Mouse (Mus musculus) bone marrow macrophage, adult 2 months (primary cell): ENCODE results near the gene Uhrf2.

ENCODE experiments used
- CTCF ChIP-seq: IDR thresholded peaks from 2 replicates; pipeline ENCODE4 v1.5.1; 2012; ENCODE audit warnings: low read depth, mild to moderate bottlenecking, low read length, moderate library complexity
- POLR2A ChIP-seq: IDR thresholded peaks from 2 replicates; pipeline ENCODE4 v1.6.1; 2012; ENCODE audit warnings: mild to moderate bottlenecking, low read depth, low read length, borderline replicate concordance

- TF ChIP-seq CTCF (no peak), POLR2A (no peak)
These were observed 87.5 kb downstream of the Uhrf2 start for GRCm38 (mm10) chr19:30117775-30118174.
